In the genomic region with DNA sequence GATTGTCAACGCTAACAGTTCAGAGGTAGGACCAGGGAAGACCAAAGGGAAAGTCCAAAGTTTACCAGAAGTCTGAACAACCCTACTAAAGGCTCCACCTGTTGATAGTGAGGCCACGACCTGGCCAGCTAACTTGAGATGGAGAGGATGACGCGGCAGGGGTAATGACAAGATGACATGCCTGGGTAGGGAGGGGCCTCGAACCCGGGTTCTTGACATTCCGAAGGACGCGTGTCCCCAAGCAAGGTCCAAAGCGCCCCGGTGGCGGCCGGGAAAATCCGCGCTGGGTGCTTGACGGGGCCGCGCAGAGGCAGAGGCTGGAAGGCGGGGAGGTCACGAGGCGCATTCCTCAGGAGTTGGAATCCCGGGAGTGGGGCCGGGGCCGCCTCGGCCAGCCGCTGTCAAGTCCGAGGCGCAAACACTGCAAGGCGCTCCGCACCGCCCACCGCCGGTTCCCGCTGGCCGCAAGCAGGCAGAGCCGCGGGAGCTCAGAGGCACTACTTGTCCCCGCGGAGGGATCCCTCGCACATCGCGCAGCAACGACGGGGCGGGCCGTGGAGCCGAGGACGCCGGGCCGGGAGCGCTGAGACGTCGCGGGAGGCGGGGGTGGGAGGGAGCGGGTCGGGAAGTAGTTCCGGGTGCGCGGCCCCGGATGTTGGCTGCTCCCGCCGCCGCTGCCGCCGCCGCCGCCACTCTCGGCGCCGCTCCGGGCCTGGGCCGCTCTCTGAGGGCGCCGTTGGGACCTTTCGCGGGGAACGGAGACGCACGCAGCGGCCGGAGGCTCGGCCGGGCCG, we compare ENCODE assay signal across 8 mouse cellular contexts. TPM values are rescaled to one million over a fixed set of nuclear protein-coding genes. Genes with fewer than 3 reads are reported as not detected.
DNase-seq lines count a peak whose midpoint lies in the region; ATAC-seq lines count a peak whose summit lies in the region.

A gene (minus strand): TSS at position 499 of the 794 bp plus-strand sequence.

- peak; percentile 95 to 99 for DNase-seq in adrenal gland, adult (ENCODE audit: inconsistent age in 2 of 2, low spot score in 1 of 2)
- peak; percentile 91 for DNase-seq in embryo, embryonic 10.5 days (ENCODE audit: low spot score)
- DNase-seq in gastrocnemius, postnatal 14 days = peak; percentile 97
- peak; percentile 91 to 98 for DNase-seq in left cerebral cortex, postnatal 10 days (ENCODE audit: extremely low spot score in 1 of 2, low spot score in 2 of 2)
- DNase-seq in right cerebral cortex, postnatal 25 days = peak; percentile 96
- DNase-seq in urinary bladder, postnatal 4 days (ENCODE audit: low spot score in 2 of 2) = peak; percentile 94 to 96

- intact Hi-C loops in gastrocnemius, postnatal 14 days (cut with DNase I; ENCODE audit: low total_unique reads) = loop anchor here (10.0 kb wide), 1 partner anchor 294 kb away; no protein-coding TSS in a partner anchor
- intact Hi-C loops in left cerebral cortex, postnatal 10 days (cut with DNase I) = loop anchor here (1.0 kb wide), 1 partner anchor 47 kb away; a partner anchor contains a TSS

- peak; percentile 79 for ATAC-seq in inflammation-experienced regulatory T-cells, adult 6 months
- ATAC-seq in megakaryocyte-erythroid progenitor cell, adult 5-6 weeks (replicated peaks; ENCODE audit: low FRiP score, low TSS enrichment, poor library complexity, severe bottlenecking) = peak; percentile 86

RNA-seq across cellular contexts. Expression of the gene that starts here (rescaled TPM):
- total RNA-seq in gastrocnemius, postnatal 14 days (2021) = 1 to 10 TPM; 4.2 to 5.0 TPM
- 1 to 10 TPM in 1 of 3 experiments, under 1 TPM in 2; 0.62 to 2.9 (median 0.87) TPM for polyA plus RNA-seq in inflammation-experienced regulatory T-cells, adult 6 months (2017; shearing (Covaris generic))
- total RNA-seq in left cerebral cortex, postnatal 10 days (2021) = 10 to 100 TPM; 25.9 to 26.2 TPM
- total RNA-seq in megakaryocyte-erythroid progenitor cell, adult 5-6 weeks (2014; fragmentation: Nextera tagmentation) = 1.5 TPM in 1 of 2 replicates, not detected in the other
- 0.28 and 1.7 TPM in 2 replicates for total RNA-seq in megakaryocyte-erythroid progenitor cell, adult 5-6 weeks (2017)

Comparison
In these comparisons a context has a peak if more than half of its experiments do, and no peak if none do; other contexts are left out.
1. Peak in every context shown above with its lines: DNase-seq and ATAC-seq.
2. RNA of the gene that starts here (total RNA-seq): 25.9 to 26.2 TPM in left cerebral cortex, postnatal 10 days; 4.2 to 5.0 TPM in gastrocnemius, postnatal 14 days and 0.28 to 1.7 TPM in megakaryocyte-erythroid progenitor cell, adult 5-6 weeks; every median in the first group is over 4 times any median in the second.